Mouse (Mus musculus): Measurements from ENCODE around the gene Acot9. TPM values are rescaled to one million over a fixed set of nuclear protein-coding genes. Genes with fewer than 3 reads are reported as not detected.

Acot9 gene
- 56.4 TPM for polyA plus RNA-seq (2015; fragmentation: Illumina TruSeq; extraction: RNeasy Lipid Tissue Mini Kit (QIAGEN cat#74804); ENCODE audit: insufficient read depth, low replicate concordance)

DNA sequence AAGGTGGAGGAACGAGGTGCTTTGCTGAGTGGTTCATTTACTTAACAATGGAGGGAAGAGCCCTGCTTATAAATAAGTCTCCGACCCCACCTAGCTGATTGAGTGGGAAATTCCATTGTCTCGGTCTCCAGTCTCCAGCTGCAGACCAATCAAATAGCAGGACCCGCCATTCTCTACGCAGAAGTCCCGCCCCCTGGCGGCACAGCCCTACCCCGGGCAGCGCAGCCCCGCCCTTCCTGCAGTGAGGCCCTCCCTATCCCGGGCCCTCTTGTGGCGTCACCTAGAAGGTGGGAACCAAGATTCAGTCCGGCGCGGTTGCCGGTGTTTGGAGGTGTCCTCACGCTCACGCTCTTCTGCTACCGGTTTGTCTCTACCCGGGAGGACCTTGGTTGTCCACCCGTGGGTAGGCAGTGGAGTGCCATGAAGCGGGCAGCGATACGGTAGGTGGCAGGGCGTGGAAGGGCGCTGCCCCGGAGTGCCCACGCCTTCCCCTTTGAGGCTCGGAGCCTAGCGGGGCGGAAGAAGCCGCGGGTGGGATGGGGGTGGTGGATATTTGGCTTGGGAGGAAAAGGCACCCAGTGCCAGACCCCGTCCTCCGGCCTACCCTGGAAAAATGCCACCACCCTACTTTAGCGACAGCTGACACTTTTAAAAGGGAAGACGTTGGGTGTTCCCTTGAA lies at the start of gene Acot9:
Gene Acot9, plus strand, starts transcription at position 209 of the 680 bp plus-strand sequence.

DNA sequence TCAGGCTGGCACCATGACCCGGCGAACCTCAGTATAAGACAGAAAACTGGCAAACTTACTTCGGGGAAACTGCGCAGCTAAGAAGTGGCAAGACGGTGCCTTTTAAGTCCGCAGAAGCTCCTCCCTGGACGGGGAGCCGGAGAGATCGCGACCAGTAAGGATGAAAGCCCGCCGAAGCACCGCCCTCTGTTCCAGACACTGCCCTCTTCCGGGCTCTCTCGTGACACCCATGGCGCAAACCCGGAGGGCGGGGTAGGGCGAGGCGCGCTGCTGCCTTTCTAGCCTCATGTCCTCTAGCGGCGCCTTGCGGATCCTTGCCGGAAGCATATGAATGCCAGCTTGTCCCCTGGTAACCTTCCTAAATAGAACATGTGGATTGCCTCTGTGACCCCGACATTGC lies 46.0 kb upstream of the Acot9 start, which contains the start of gene Sat1:
Gene Sat1, minus strand, starts transcription at position 179 of the 400 bp plus-strand sequence.

DNA sequence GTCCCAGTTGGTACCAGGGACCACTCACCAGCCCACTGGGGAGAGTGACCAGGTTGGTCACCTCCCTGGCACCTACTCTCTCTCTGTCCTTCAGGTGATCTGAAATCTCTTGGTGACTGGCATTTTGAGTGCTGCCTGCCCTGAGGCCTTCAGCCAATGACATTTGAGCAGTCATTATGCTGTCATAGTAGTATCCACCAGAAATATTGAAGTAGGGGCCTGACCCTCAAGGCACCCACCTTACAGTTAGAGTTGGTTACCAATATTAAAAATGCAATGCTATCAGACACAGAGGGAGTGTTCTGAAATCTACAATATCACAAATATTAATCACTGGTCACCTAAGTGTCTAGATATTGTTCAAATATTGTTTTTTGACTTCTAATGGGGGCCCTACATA lies 78.4 kb downstream of the Acot9 start, which contains the start of gene Prdx4:
Gene Prdx4, minus strand, starts transcription at position 101 of the 400 bp plus-strand sequence.

Other genes with a start within 250 kb of the Acot9 start
- not detected for gene Magea5, start 199.3 kb upstream of the Acot9 start, polyA plus RNA-seq (2015; fragmentation: Illumina TruSeq; extraction: RNeasy Lipid Tissue Mini Kit (QIAGEN cat#74804); ENCODE audit: insufficient read depth, low replicate concordance)
- gene Magea1, start 172.7 kb upstream of the Acot9 start, polyA plus RNA-seq (2015; fragmentation: Illumina TruSeq; extraction: RNeasy Lipid Tissue Mini Kit (QIAGEN cat#74804); ENCODE audit: insufficient read depth, low replicate concordance) = not detected
- gene Magea2, start 168.8 kb upstream of the Acot9 start, polyA plus RNA-seq (2015; fragmentation: Illumina TruSeq; extraction: RNeasy Lipid Tissue Mini Kit (QIAGEN cat#74804); ENCODE audit: insufficient read depth, low replicate concordance) = not detected
- 0.23 TPM for gene Cldn34b2, start 134.0 kb upstream of the Acot9 start, polyA plus RNA-seq (2015; fragmentation: Illumina TruSeq; extraction: RNeasy Lipid Tissue Mini Kit (QIAGEN cat#74804); ENCODE audit: insufficient read depth, low replicate concordance)
- 728 TPM for gene Sat1, start 46.0 kb upstream of the Acot9 start, polyA plus RNA-seq (2015; fragmentation: Illumina TruSeq; extraction: RNeasy Lipid Tissue Mini Kit (QIAGEN cat#74804); ENCODE audit: insufficient read depth, low replicate concordance)
- 53.6 TPM for gene Prdx4, start 78.3 kb downstream of the Acot9 start, polyA plus RNA-seq (2015; fragmentation: Illumina TruSeq; extraction: RNeasy Lipid Tissue Mini Kit (QIAGEN cat#74804); ENCODE audit: insufficient read depth, low replicate concordance)